Mouse (Mus musculus): ENCODE measurements around the gene Uqcc1. TPM values are rescaled to one million over a fixed set of nuclear protein-coding genes. Genes with fewer than 3 reads are reported as not detected.

Uqcc1 gene
- polyA plus RNA-seq, 1 experiment from 2014 or later = 116 TPM

DNA sequence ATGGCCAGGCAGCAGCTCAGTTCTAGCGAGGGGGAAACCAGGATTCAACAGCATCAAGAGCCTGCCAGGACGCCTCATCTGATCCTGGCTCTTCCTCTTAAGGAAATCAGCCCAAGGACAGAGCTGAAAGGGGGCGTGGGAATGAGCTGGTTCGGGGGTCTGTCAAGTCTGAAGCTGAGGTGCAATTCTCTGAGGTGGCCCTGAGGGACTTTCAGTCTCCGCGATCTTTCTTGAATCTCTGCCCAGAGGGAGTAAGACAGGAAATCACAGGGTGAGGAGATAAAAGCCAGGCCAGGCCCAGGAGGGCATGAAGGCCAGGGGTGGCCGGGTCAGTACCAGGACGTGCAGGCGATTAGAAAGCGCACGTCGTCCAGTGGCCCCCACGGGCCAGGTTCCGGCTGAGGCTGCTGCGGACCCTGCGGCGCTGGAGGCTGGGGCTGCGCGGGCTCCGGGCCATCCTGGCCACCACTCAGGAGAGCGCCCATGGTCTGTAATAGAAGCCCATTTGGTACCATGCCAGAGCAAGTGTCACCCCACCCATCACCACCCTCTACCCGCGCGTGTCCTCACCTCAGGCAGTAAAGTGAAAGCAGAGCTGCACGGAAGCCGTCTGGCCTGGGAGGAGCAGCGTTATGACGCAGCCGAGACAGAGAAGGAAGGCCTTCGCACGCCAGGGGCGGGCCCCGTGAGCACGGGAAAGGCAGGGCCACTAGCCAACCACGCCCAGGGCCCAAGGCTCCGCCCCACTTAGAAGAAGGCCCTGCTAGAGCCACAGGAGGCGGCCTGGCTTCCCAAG, 111.3 kb downstream of the Uqcc1 start:
- Histone ChIP-seq H3K4me2 (ENCODE audit: low read length) (peak overlapping the region; percentile 85), H3K4me3 (ENCODE audit: control insufficient read depth in 1 of 2, insufficient read depth in 1 of 2, low read depth in 1 of 2, low read length in 2 of 2) (peak overlapping the region; percentile 69 to 70), H3K27ac (replicated peaks in 1 of 2; ENCODE audit: control insufficient read depth in 1 of 2, insufficient read depth in 1 of 2, low read depth in 2 of 2, low read length in 2 of 2) (peak overlapping the region; percentile 54 to 76), H3K9me3 (ENCODE audit: control insufficient read depth, low read length) (no peaks in the 10 kb centered on the region), H3K9ac (ENCODE audit: low read length) (peak overlapping the region; percentile 86), H3K36me3 (ENCODE audit: control insufficient read depth, insufficient read depth, low read length) (peaks cover 43% of the 10 kb centered on the region), H3K4me1 (ENCODE audit: control insufficient read depth in 2 of 2, insufficient read depth in 2 of 2, low read length in 2 of 2) (peaks cover 4 to 5% of the 10 kb centered on the region in 2 experiments; a peak in 2 of 4 replicates), H3K27me3 (ENCODE audit: control insufficient read depth, insufficient read depth, low read length) (no peaks in the 10 kb centered on the region)
- WGBS = under 1% methylated on average over 37 of the region's 37 CpGs
- peak; percentile 89 for ATAC-seq (ENCODE audit: insufficient number of reproducible peaks, insufficient read depth, low FRiP score, low read depth)

DNA sequence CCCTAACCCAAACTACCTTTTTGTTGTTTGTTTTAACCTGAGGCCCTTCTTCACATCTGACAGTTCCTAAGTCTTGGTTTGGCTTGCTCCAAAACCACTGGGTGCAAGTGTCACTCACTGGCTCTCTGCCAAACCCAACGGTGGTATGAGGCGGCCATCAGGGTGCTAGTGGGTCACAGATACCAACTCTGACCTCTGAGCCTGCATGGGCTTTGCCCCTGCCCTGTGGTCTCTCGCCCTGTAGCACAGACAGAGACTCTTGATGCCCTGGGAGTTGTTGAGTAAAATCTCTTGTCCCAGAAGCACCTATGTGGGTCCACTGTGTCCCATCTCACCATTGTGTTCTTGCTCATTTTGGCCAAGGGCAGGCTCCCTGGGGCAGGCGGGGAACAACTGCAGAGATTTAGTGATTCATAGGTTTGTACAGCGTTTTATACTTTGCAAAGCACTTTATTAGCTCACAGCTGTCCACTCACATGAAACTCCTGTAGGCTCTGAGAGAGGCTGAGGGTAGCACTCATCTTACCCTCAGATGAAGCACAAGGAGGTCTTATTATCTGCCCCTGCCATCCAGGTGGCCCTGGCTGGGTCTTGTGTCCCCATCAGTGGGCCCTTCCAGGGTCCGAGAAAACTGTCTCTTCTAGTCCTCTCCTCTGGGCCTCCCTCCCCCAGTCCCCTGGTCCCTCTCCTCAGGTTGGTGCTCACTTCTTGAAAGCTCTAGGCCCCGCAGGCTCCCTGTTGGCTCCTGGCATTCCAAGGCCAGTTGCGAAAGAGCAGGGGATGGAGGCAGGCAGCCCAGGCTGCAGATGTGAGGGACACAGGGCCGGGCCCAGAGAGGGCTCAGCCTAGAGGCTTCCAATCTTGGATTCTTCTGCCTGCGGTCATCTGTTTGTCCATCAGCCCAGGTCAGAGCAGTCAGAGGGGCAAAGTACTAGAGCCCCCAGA, 112.5 kb downstream of the Uqcc1 start:
- Histone ChIP-seq H3K4me3 (ENCODE audit: control insufficient read depth in 1 of 2, insufficient read depth in 1 of 2, low read depth in 1 of 2, low read length in 2 of 2) (no peak overlapping the region), H3K4me2 (ENCODE audit: low read length) (no peak overlapping the region), H3K4me1 (ENCODE audit: control insufficient read depth in 2 of 2, insufficient read depth in 2 of 2, low read length in 2 of 2) (peaks cover 4 to 5% of the 10 kb centered on the region in 2 experiments; a peak in 2 of 4 replicates), H3K9ac (ENCODE audit: low read length) (no peak overlapping the region), H3K27ac (replicated peaks in 1 of 2; ENCODE audit: control insufficient read depth in 1 of 2, insufficient read depth in 1 of 2, low read depth in 2 of 2, low read length in 2 of 2) (no peak overlapping the region), H3K9me3 (ENCODE audit: control insufficient read depth, low read length) (no peaks in the 10 kb centered on the region), H3K27me3 (ENCODE audit: control insufficient read depth, insufficient read depth, low read length) (no peaks in the 10 kb centered on the region), H3K36me3 (ENCODE audit: control insufficient read depth, insufficient read depth, low read length) (peaks cover 31% of the 10 kb centered on the region)
- 77% methylated on average over 10 of the region's 10 CpGs for WGBS
- ATAC-seq (ENCODE audit: insufficient number of reproducible peaks, insufficient read depth, low FRiP score, low read depth) = no peak

- Histone ChIP-seq H3K4me1 (ENCODE audit: control insufficient read depth in 2 of 2, insufficient read depth in 2 of 2, low read length in 2 of 2) (peaks cover 4 to 5% of the 10 kb centered on the region in 2 experiments; a peak in 2 of 4 replicates), H3K9me3 (ENCODE audit: control insufficient read depth, low read length) (0 out of 2 replicates have a peak, but pooled peaks cover 2% of the 10 kb centered on the region), H3K27ac (replicated peaks in 1 of 2; ENCODE audit: control insufficient read depth in 1 of 2, insufficient read depth in 1 of 2, low read depth in 2 of 2, low read length in 2 of 2) (no peak overlapping the region), H3K27me3 (ENCODE audit: control insufficient read depth, insufficient read depth, low read length) (no peaks in the 10 kb centered on the region), H3K4me2 (ENCODE audit: low read length) (no peak overlapping the region), H3K4me3 (ENCODE audit: control insufficient read depth in 1 of 2, insufficient read depth in 1 of 2, low read depth in 1 of 2, low read length in 2 of 2) (no peak overlapping the region), H3K36me3 (ENCODE audit: control insufficient read depth, insufficient read depth, low read length) (peaks cover 17% of the 10 kb centered on the region), H3K9ac (ENCODE audit: low read length) (no peak overlapping the region)
- WGBS = 100% methylated on average over 1 of the region's 1 CpGs
- ATAC-seq (ENCODE audit: insufficient number of reproducible peaks, insufficient read depth, low FRiP score, low read depth) = no peak
Observed at GRCm38 (mm10) chr2:155816179-155816578, 113.9 kb downstream of the Uqcc1 start.

- Histone ChIP-seq H3K27ac (replicated peaks in 1 of 2; ENCODE audit: control insufficient read depth in 1 of 2, insufficient read depth in 1 of 2, low read depth in 2 of 2, low read length in 2 of 2) (no peak overlapping the region), H3K4me2 (ENCODE audit: low read length) (no peak overlapping the region), H3K9me3 (ENCODE audit: control insufficient read depth, low read length) (0 out of 2 replicates have a peak, but pooled peaks cover 2% of the 10 kb centered on the region), H3K9ac (ENCODE audit: low read length) (no peak overlapping the region), H3K4me3 (ENCODE audit: control insufficient read depth in 1 of 2, insufficient read depth in 1 of 2, low read depth in 1 of 2, low read length in 2 of 2) (no peak overlapping the region), H3K4me1 (ENCODE audit: control insufficient read depth in 2 of 2, insufficient read depth in 2 of 2, low read length in 2 of 2) (peaks cover 4 to 5% of the 10 kb centered on the region in 2 experiments; a peak in 2 of 4 replicates), H3K27me3 (ENCODE audit: control insufficient read depth, insufficient read depth, low read length) (no peaks in the 10 kb centered on the region), H3K36me3 (ENCODE audit: control insufficient read depth, insufficient read depth, low read length) (peaks cover 4% of the 10 kb centered on the region)
- ATAC-seq (ENCODE audit: insufficient number of reproducible peaks, insufficient read depth, low FRiP score, low read depth) = no peak
- WGBS = 27% methylated on average over 5 of the region's 5 CpGs
Observed at GRCm38 (mm10) chr2:155814829-155815228, 115.3 kb downstream of the Uqcc1 start.

DNA sequence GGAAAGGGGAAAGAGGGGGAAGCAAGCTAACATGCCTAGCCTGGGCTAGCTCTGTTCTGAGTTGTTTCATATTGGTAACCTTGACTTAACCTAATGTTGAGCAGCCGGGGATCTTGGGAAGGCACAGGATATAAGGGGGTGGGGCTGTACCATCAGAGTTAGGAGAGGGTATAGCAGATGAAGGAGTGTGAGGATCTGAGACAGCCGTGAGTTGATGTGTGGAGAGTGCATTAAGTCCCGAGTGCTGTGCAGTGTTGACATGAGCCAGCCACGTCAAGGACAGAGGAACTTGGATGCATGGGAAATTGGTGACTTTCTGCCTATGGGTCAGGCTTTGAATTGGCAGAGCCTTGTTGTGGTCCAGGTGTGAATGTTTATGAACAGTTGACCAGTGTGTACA, 117.5 kb downstream of the Uqcc1 start:
- WGBS = 70% methylated on average over 4 of the region's 4 CpGs

GRCm38 (mm10) chr2:155811821-155812396, 118.2 kb downstream of the Uqcc1 start:
- no peak overlapping the region for H3K27ac ChIP-seq (replicated peaks in 1 of 2; ENCODE audit: control insufficient read depth in 1 of 2, insufficient read depth in 1 of 2, low read depth in 2 of 2, low read length in 2 of 2)
- 0 out of 2 replicates have a peak, but pooled peaks cover 2% of the 10 kb centered on the region for H3K9me3 ChIP-seq (ENCODE audit: control insufficient read depth, low read length)
- H3K9ac ChIP-seq (ENCODE audit: low read length) = no peak overlapping the region
- H3K4me2 ChIP-seq (ENCODE audit: low read length) = no peak overlapping the region
- no peak overlapping the region for H3K4me3 ChIP-seq (ENCODE audit: control insufficient read depth in 1 of 2, insufficient read depth in 1 of 2, low read depth in 1 of 2, low read length in 2 of 2)
- H3K27me3 ChIP-seq (ENCODE audit: control insufficient read depth, insufficient read depth, low read length) = no peaks in the 10 kb centered on the region
- H3K4me1 ChIP-seq (ENCODE audit: control insufficient read depth in 2 of 2, insufficient read depth in 2 of 2, low read length in 2 of 2) = no peaks in the 10 kb centered on the region
- ATAC-seq (ENCODE audit: insufficient number of reproducible peaks, insufficient read depth, low FRiP score, low read depth) = no peak
- H3K36me3 ChIP-seq (ENCODE audit: control insufficient read depth, insufficient read depth, low read length) = no peaks in the 10 kb centered on the region
- WGBS = 42% methylated on average over 16 of the region's 16 CpGs

More for the DNA sequence above, 117.5 kb downstream of the Uqcc1 start:
- Histone ChIP-seq H3K4me3 (ENCODE audit: control insufficient read depth in 1 of 2, insufficient read depth in 1 of 2, low read depth in 1 of 2, low read length in 2 of 2) (no peak overlapping the region), H3K27ac (replicated peaks in 1 of 2; ENCODE audit: control insufficient read depth in 1 of 2, insufficient read depth in 1 of 2, low read depth in 2 of 2, low read length in 2 of 2) (no peak overlapping the region), H3K27me3 (ENCODE audit: control insufficient read depth, insufficient read depth, low read length) (no peaks in the 10 kb centered on the region), H3K4me2 (ENCODE audit: low read length) (no peak overlapping the region), H3K36me3 (ENCODE audit: control insufficient read depth, insufficient read depth, low read length) (no peaks in the 10 kb centered on the region), H3K9me3 (ENCODE audit: control insufficient read depth, low read length) (0 out of 2 replicates have a peak, but pooled peaks cover 2% of the 10 kb centered on the region), H3K9ac (ENCODE audit: low read length) (no peak overlapping the region), H3K4me1 (ENCODE audit: control insufficient read depth in 2 of 2, insufficient read depth in 2 of 2, low read length in 2 of 2) (no peaks in the 10 kb centered on the region)
- no peak for ATAC-seq (ENCODE audit: insufficient number of reproducible peaks, insufficient read depth, low FRiP score, low read depth)

DNA sequence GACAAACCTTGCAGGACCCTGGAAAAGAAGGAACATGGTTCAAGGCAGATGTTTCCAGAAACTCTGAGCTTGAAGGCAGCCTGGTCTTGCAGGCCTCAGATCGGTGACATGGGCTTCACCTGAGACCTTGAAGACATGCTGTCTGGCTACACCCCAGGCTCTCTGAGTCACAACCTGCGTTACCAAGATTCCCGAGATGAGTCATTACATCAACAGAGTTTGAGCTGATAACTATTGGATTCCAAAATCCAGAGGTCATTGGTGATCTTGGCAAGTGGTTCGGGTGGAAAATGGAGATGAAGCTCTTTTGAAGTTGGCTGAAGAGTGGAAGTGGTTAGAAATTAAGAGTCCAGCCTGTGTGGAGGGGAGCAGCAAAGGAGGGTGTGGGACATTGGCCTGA, 120.5 kb downstream of the Uqcc1 start:
- no peaks in the 10 kb centered on the region for H3K27me3 ChIP-seq (ENCODE audit: control insufficient read depth, insufficient read depth, low read length)
- H3K36me3 ChIP-seq (ENCODE audit: control insufficient read depth, insufficient read depth, low read length) = no peaks in the 10 kb centered on the region
- 0 out of 2 replicates have a peak, but pooled peaks cover 2% of the 10 kb centered on the region for H3K9me3 ChIP-seq (ENCODE audit: control insufficient read depth, low read length)
- H3K9ac ChIP-seq (ENCODE audit: low read length) = no peak overlapping the region
- no peak overlapping the region for H3K4me3 ChIP-seq (ENCODE audit: control insufficient read depth in 1 of 2, insufficient read depth in 1 of 2, low read depth in 1 of 2, low read length in 2 of 2)
- WGBS = 50% methylated on average over 4 of the region's 4 CpGs
- H3K4me2 ChIP-seq (ENCODE audit: low read length) = no peak overlapping the region
- no peak for ATAC-seq (ENCODE audit: insufficient number of reproducible peaks, insufficient read depth, low FRiP score, low read depth)
- H3K4me1 ChIP-seq (ENCODE audit: control insufficient read depth in 2 of 2, insufficient read depth in 2 of 2, low read length in 2 of 2) = peaks cover 7 to 8% of the 10 kb centered on the region in 2 experiments; a peak in 3 of 4 replicates
- no peak overlapping the region for H3K27ac ChIP-seq (replicated peaks in 1 of 2; ENCODE audit: control insufficient read depth in 1 of 2, insufficient read depth in 1 of 2, low read depth in 2 of 2, low read length in 2 of 2)

Data from heart, embryonic 14.5 days (tissue).